Mouse (Mus musculus): Measurements from ENCODE around the gene Vps26c.

DNA sequence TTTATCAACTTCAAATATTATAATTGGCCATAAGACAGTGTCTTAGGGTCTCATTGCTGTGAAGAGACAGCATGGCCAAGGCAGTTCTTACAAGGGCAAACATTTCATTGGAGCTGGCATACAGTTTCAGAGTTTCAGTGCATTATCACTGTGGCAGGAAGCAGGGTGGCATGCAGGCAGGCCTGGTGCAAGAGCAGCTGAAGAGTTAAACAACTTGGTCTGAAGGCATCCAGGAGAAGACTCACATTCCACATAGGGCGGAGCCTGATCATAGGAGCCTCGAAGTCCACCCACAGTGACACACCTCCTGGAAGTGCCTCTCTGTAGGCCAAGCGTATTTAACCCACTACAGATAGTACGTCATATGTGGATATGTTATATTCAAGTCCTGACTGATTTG, 60.7 kb downstream of the Vps26c start:
- TF ChIP-seq CTCF (IDR thresholded peaks at IDR 0.05; ENCODE audit: insufficient read depth, low read length) (no peak), POLR2A (IDR thresholded peaks at IDR 0.05; ENCODE audit: borderline replicate concordance, extremely low read depth, low read depth, low read length) (no peak)
